In genomic region chr5:99478716-99479115, GRCm38 (mm10) we compare ENCODE assay signal across 7 mouse cellular contexts.
DNase-seq lines count a peak whose midpoint lies in the region; ATAC-seq and TF ChIP-seq lines count a peak whose summit lies in the region.

No protein-coding gene starts in this region.

- WGBS in neural tube, embryonic 11.5 days, result 45% methylated on average over 4 of the region's 4 CpGs
- 7% methylated on average over 4 of the region's 4 CpGs for WGBS in forebrain, embryonic 16.5 days
- 39% methylated on average over 4 of the region's 4 CpGs for WGBS in liver, embryonic 13.5 days (ENCODE audit: insufficient replicate concordance)
- WGBS in stomach, embryonic 14.5 days, result 47% methylated on average over 4 of the region's 4 CpGs
- 74% methylated on average over 4 of the region's 4 CpGs for WGBS in kidney, adult 2 months

- ATAC-seq in neural tube, embryonic 11.5 days (ENCODE audit: insufficient read depth, low FRiP score, low TSS enrichment), result no peak
- ATAC-seq in forebrain, embryonic 16.5 days, result no peak
- peak; percentile 70 for ATAC-seq in liver, embryonic 13.5 days (ENCODE audit: low read depth)
- ATAC-seq in stomach, embryonic 14.5 days (ENCODE audit: insufficient number of reproducible peaks, insufficient read depth, low FRiP score, low read depth), result no peak

- no peaks in the 10 kb centered on the region for H3K27me3 ChIP-seq in neural tube, embryonic 11.5 days (ENCODE audit: control insufficient read depth, insufficient read depth, low read length)
- H3K27me3 ChIP-seq in forebrain, embryonic 16.5 days (replicated peaks; ENCODE audit: control insufficient read depth, insufficient read depth, low read length), result no peaks in the 10 kb centered on the region
- no peaks in the 10 kb centered on the region for H3K27me3 ChIP-seq in liver, embryonic 13.5 days
- H3K27me3 ChIP-seq in stomach, embryonic 14.5 days (ENCODE audit: control insufficient read depth, insufficient read depth, low read length), result no peaks in the 10 kb centered on the region
- no peaks in the 10 kb centered on the region for H3K27me3 ChIP-seq in kidney, adult 2 months (replicated peaks; ENCODE audit: control insufficient read depth, insufficient read depth, low read length)

- no peak for TF ChIP-seq CTCF in kidney, adult 2 months (conservative IDR thresholded peaks at IDR 0.05; ENCODE audit: insufficient read depth, insufficient read length, low read depth, low read length)

- no peak overlapping the region for H3K4me2 ChIP-seq in neural tube, embryonic 11.5 days (ENCODE audit: low read depth)
- H3K4me2 ChIP-seq in forebrain, embryonic 16.5 days (ENCODE audit: low read length), result no peak overlapping the region
- peak overlapping the region; percentile 59 for H3K4me2 ChIP-seq in liver, embryonic 13.5 days
- H3K4me2 ChIP-seq in stomach, embryonic 14.5 days (replicated peaks; ENCODE audit: low read depth, low read length), result peak overlapping the region; percentile 39; the same call in 1 of the 2 replicates

- TF ChIP-seq POLR2A in kidney, adult 2 months (IDR thresholded peaks at IDR 0.05; ENCODE audit: low read depth, low read length), result no peak

- no peaks in the 10 kb centered on the region for H3K36me3 ChIP-seq in neural tube, embryonic 11.5 days (ENCODE audit: control insufficient read depth, insufficient read depth, low read length)
- no peaks in the 10 kb centered on the region for H3K36me3 ChIP-seq in forebrain, embryonic 16.5 days (ENCODE audit: control insufficient read depth, insufficient read depth)
- no peaks in the 10 kb centered on the region for H3K36me3 ChIP-seq in liver, embryonic 13.5 days
- H3K36me3 ChIP-seq in stomach, embryonic 14.5 days (ENCODE audit: control insufficient read depth, insufficient read depth, low read length), result no peaks in the 10 kb centered on the region
- no peaks in the 10 kb centered on the region for H3K36me3 ChIP-seq in kidney, adult 2 months (ENCODE audit: control insufficient read depth, insufficient read depth, low read length)

- DNase-seq in neural tube, embryonic 11.5 days (ENCODE audit: low spot score), result no peak
- no peak for DNase-seq in neural tube, embryonic 10.5 days (ENCODE audit: extremely low spot score, low spot score)
- DNase-seq in liver, embryonic 13.5 days, result peak; percentile 4
- DNase-seq in thymus, postnatal 0 days (ENCODE audit: low spot score), result no peak
- DNase-seq in kidney, adult 2 months, result no peak

- no peak overlapping the region for H3K9ac ChIP-seq in neural tube, embryonic 11.5 days (ENCODE audit: low read length)
- H3K9ac ChIP-seq in forebrain, embryonic 16.5 days (replicated peaks; ENCODE audit: low read depth, low read length), result no peak overlapping the region
- no peak overlapping the region for H3K9ac ChIP-seq in liver, embryonic 13.5 days
- no peak overlapping the region for H3K9ac ChIP-seq in stomach, embryonic 14.5 days (replicated peaks; ENCODE audit: low read depth, low read length)

- no peaks in the 10 kb centered on the region for H3K9me3 ChIP-seq in neural tube, embryonic 11.5 days (ENCODE audit: control insufficient read depth, low read length)
- H3K9me3 ChIP-seq in forebrain, embryonic 16.5 days (ENCODE audit: control insufficient read depth, low read length), result no peaks in the 10 kb centered on the region
- H3K9me3 ChIP-seq in liver, embryonic 13.5 days (replicated peaks), result no peaks in the 10 kb centered on the region
- H3K9me3 ChIP-seq in stomach, embryonic 14.5 days (ENCODE audit: control insufficient read depth, low read depth, low read length), result no peaks in the 10 kb centered on the region

- H3K4me3 ChIP-seq in neural tube, embryonic 11.5 days (ENCODE audit: low read depth, low read length), result no peak overlapping the region
- no peak overlapping the region for H3K4me3 ChIP-seq in forebrain, embryonic 16.5 days (replicated peaks; ENCODE audit: low read length)
- 0 out of 2 replicates have a peak overlapping the region, but pooled peaks have one; percentile 12 for H3K4me3 ChIP-seq in liver, embryonic 13.5 days (replicated peaks)
- H3K4me3 ChIP-seq in stomach, embryonic 14.5 days (ENCODE audit: low read depth, low read length), result no peak overlapping the region
- H3K4me3 ChIP-seq in kidney, adult 2 months (ENCODE audit: insufficient read depth, low read depth, low read length), result no peak overlapping the region

- peak overlapping the region; percentile 67; the same call in 1 of the 2 replicates for H3K27ac ChIP-seq in neural tube, embryonic 11.5 days (ENCODE audit: low read depth, low read length)
- H3K27ac ChIP-seq in forebrain, embryonic 16.5 days (ENCODE audit: low read length), result peak overlapping the region; percentile 85
- H3K27ac ChIP-seq in liver, embryonic 13.5 days, result no peak overlapping the region
- peak overlapping the region; percentile 72; the same call in 1 of the 2 replicates for H3K27ac ChIP-seq in stomach, embryonic 14.5 days (ENCODE audit: low read length)
- H3K27ac ChIP-seq in kidney, adult 2 months (ENCODE audit: insufficient read depth, low read depth, low read length), result no peak overlapping the region

- H3K4me1 ChIP-seq in neural tube, embryonic 11.5 days (ENCODE audit: control insufficient read depth, insufficient read depth, low read length), result peaks cover 2% of the 10 kb centered on the region; the same call in 1 of the 2 replicates
- H3K4me1 ChIP-seq in forebrain, embryonic 16.5 days (replicated peaks; ENCODE audit: control insufficient read depth, insufficient read depth, low read length), result peaks cover 23% of the 10 kb centered on the region
- H3K4me1 ChIP-seq in liver, embryonic 13.5 days (replicated peaks), result peaks cover 50% of the 10 kb centered on the region
- peaks cover 16% of the 10 kb centered on the region for H3K4me1 ChIP-seq in stomach, embryonic 14.5 days (ENCODE audit: control insufficient read depth, insufficient read depth, low read length)
- H3K4me1 ChIP-seq in kidney, adult 2 months (ENCODE audit: control insufficient read depth, insufficient read depth, low read length), result no peaks in the 10 kb centered on the region

Comparison
In these comparisons a context has a peak if more than half of its experiments do, and no peak if none do; other contexts are left out.
1. H3K27ac ChIP-seq: peak in neural tube, embryonic 11.5 days (single experiment), forebrain, embryonic 16.5 days (single experiment) and stomach, embryonic 14.5 days (single experiment); none in liver, embryonic 13.5 days (single experiment) and kidney, adult 2 months (single experiment).
2. H3K4me2 ChIP-seq: peak in liver, embryonic 13.5 days (single experiment) and stomach, embryonic 14.5 days (single experiment); none in neural tube, embryonic 11.5 days (single experiment) and forebrain, embryonic 16.5 days (single experiment).